Mouse (Mus musculus) kidney, embryonic 15.5 days (tissue): ENCODE measurements around the gene Mrpl4. TPM values are rescaled to one million over a fixed set of nuclear protein-coding genes. Genes with fewer than 3 reads are reported as not detected.

Source experiments
- ATAC-seq: fragments of 200-750 bp; cut with Nextera tagmentation; replicated peaks from 2 replicates; pipeline ENCODE4 v1.8.0; 2017; ENCODE audit warnings: moderate TSS enrichment; ENCODE audit not compliant: low FRiP score
- H3K27ac ChIP-seq: fragments of 300-500 bp; sonication (generic); 2 replicates; pipeline ENCODE4 v1.5.1; 2015; ENCODE audit warnings: mild to moderate bottlenecking, inconsistent platforms
- H3K27me3 ChIP-seq: fragments of 300-500 bp; sonication (generic); 2 replicates; pipeline ENCODE4 v1.6.1; 2015; ENCODE audit warnings: inconsistent platforms
- H3K36me3 ChIP-seq: fragments of 300-500 bp; sonication (generic); 2 replicates; pipeline ENCODE4 v1.6.1; 2015; ENCODE audit warnings: inconsistent platforms
- H3K4me1 ChIP-seq: fragments of 300-500 bp; sonication (generic); 2 replicates; pipeline ENCODE4 v1.6.1; 2015; ENCODE audit warnings: inconsistent platforms
- H3K4me2 ChIP-seq: fragments of 300-500 bp; sonication (generic); 2 replicates; pipeline ENCODE4 v1.6.1; 2015; ENCODE audit warnings: moderate library complexity, mild to moderate bottlenecking, inconsistent platforms
- H3K4me3 ChIP-seq: fragments of 300-500 bp; sonication (generic); replicated peaks from 2 replicates; pipeline ENCODE4 v1.5.1; 2015; ENCODE audit warnings: mild to moderate bottlenecking, inconsistent platforms
- H3K9ac ChIP-seq: fragments of 300-500 bp; sonication (generic); 2 replicates; pipeline ENCODE4 v1.6.1; 2015; ENCODE audit warnings: mild to moderate bottlenecking, inconsistent platforms
- H3K9me3 ChIP-seq: fragments of 300-500 bp; sonication (generic); replicated peaks from 2 replicates; pipeline ENCODE4 v1.6.1; 2016; ENCODE audit warnings: inconsistent platforms
- WGBS: fragments of 180-500 bp; shearing (Covaris S2); methylation state at CpG from one replicate; pipeline ENCODE4 v1.1.7; 2015; ENCODE audit warnings: mixed read lengths; 5-methylcytosine and 5-hydroxymethylcytosine counted together
- polyA plus RNA-seq: library from polyadenylated mRNA; unstranded; fragments of >200 nt; fragmentation: Nextera tagmentation; extraction: Ambion mirVana; gene quantifications from 2 replicates; pipeline ENCODE4 v1.2.1, GENCODE M21; 2015

The Mrpl4 gene
- polyA plus RNA-seq, 1 experiment from 2014 or later: 143 TPM

DNA sequence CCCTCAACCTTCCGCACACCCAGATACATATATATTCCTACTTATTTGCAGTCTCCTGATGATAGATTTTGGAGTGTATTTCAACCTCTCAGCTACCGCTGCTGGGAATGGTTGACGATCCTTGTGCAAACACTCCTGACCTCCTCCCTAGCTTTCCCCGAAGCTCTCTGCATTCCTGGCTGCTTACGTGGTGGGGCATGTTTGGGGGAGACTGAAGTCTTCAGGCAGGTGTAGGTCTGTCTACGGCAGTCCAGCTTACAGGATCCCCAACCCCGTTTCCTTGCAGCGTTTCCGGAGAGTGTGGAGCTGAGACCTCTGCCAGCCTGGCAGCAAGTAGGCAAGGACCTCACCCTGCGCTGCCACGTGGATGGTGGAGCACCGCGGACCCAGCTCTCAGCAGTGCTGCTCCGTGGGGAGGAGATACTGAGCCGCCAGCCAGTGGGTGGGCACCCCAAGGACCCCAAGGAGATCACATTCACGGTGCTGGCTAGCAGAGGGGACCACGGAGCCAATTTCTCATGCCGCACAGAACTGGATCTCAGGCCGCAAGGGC, 22.8 kb downstream of the Mrpl4 start:
- Histone ChIP-seq H3K9me3 (no peaks in the 10 kb centered on the region), H3K4me3 (no peak overlapping the region), H3K36me3 (no peaks in the 10 kb centered on the region), H3K9ac (no peak overlapping the region), H3K4me2 (no peak overlapping the region), H3K4me1 (peaks cover 14% of the 10 kb centered on the region), H3K27me3 (peaks cover 31% of the 10 kb centered on the region), H3K27ac (no peak overlapping the region)
- ATAC-seq: no peak
- 69% methylated on average over 19 of the region's 19 CpGs for WGBS

- Histone ChIP-seq H3K9me3 (no peaks in the 10 kb centered on the region), H3K4me3 (no peak overlapping the region)
These were observed 24.3 kb downstream of the Mrpl4 start for GRCm38 (mm10) chr9:21026849-21027248.

GRCm38 (mm10) chr9:21027774-21028290, 25.3 kb downstream of the Mrpl4 start:
- Histone ChIP-seq H3K9ac (no peak overlapping the region), H3K4me3 (no peak overlapping the region), H3K4me1 (peaks cover 39% of the 10 kb centered on the region), H3K27ac (no peak overlapping the region), H3K36me3 (no peaks in the 10 kb centered on the region), H3K4me2 (no peak overlapping the region), H3K27me3 (peaks cover 44% of the 10 kb centered on the region), H3K9me3 (no peaks in the 10 kb centered on the region)
- WGBS: 54% methylated on average over 8 of the region's 8 CpGs
- no peak for ATAC-seq

More at GRCm38 (mm10) chr9:21026849-21027248, 24.3 kb downstream of the Mrpl4 start:
- no peak overlapping the region for H3K27ac ChIP-seq
- no peak for ATAC-seq
- H3K36me3 ChIP-seq: no peaks in the 10 kb centered on the region
- no peak overlapping the region for H3K4me2 ChIP-seq
- peaks cover 29% of the 10 kb centered on the region for H3K4me1 ChIP-seq
- peaks cover 34% of the 10 kb centered on the region for H3K27me3 ChIP-seq
- WGBS: 80% methylated on average over 12 of the region's 12 CpGs
- H3K9ac ChIP-seq: no peak overlapping the region

GRCm38 (mm10) chr9:21028560-21029110, 26.1 kb downstream of the Mrpl4 start:
- peak overlapping the region; percentile 58; the same call in 1 of the 2 replicates for H3K4me3 ChIP-seq
- H3K36me3 ChIP-seq: no peaks in the 10 kb centered on the region
- no peaks in the 10 kb centered on the region for H3K9me3 ChIP-seq
- WGBS: 63% methylated on average over 6 of the region's 6 CpGs
- no peak overlapping the region for H3K9ac ChIP-seq
- ATAC-seq: no peak
- H3K4me1 ChIP-seq: peaks cover 47% of the 10 kb centered on the region
- H3K4me2 ChIP-seq: no peak overlapping the region
- peaks cover 52% of the 10 kb centered on the region for H3K27me3 ChIP-seq
- no peak overlapping the region for H3K27ac ChIP-seq

- H3K9me3 ChIP-seq: no peaks in the 10 kb centered on the region
- peak; percentile 34; the same call in 1 of the 2 replicates for ATAC-seq
- H3K27ac ChIP-seq: no peak within 1 kb of the TSS
- H3K4me1 ChIP-seq: peaks cover 50% of the 10 kb centered on the region
- H3K4me2 ChIP-seq: peak within 1 kb of the TSS; percentile 98
- H3K27me3 ChIP-seq: peaks cover 59% of the 10 kb centered on the region
- no peaks in the 10 kb centered on the region for H3K36me3 ChIP-seq
- WGBS: 3% methylated on average over 37 of the region's 37 CpGs
- peak within 1 kb of the TSS; percentile 46 for H3K9ac ChIP-seq
- H3K4me3 ChIP-seq: peak within 1 kb of the TSS; percentile 58
These were observed 26.9 kb downstream of the Mrpl4 start, which contains the start of gene Icam4 for GRCm38 (mm10) chr9:21029291-21030054. Icam4 (plus strand) TSS chr9:21029373.

GRCm38 (mm10) chr9:21030055-21030600, 27.6 kb downstream of the Mrpl4 start:
- Histone ChIP-seq H3K9ac (no peak overlapping the region), H3K9me3 (no peaks in the 10 kb centered on the region), H3K4me3 (peak overlapping the region; percentile 58), H3K27ac (no peak overlapping the region), H3K4me1 (peaks cover 57% of the 10 kb centered on the region), H3K36me3 (no peaks in the 10 kb centered on the region), H3K27me3 (peaks cover 66% of the 10 kb centered on the region), H3K4me2 (peak overlapping the region; percentile 98)
- ATAC-seq: no peak
- WGBS: 23% methylated on average over 22 of the region's 22 CpGs

DNA sequence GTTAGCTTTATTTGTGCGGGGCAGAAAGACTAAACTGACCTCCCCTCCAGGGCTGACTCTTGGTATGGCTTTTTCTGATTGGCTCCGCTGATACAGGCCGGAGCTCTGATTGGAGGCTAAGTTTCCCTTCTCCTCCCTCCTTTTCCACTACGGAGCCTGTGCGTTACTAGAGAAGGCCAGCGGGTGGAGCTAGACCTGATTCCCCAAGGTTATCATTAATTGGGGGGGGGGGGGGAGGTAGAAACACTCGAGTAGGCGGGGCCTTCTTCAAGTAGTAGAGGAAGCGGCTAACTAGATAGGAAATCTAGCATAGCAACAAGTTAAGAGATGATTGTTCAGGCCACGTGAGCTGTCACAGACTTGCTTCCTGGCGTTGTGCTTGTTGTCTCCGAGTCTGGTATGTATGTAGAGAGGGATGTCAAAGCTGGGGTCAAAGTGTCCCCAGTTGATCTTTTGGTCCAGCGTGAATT, 28.3 kb downstream of the Mrpl4 start:
- peak; percentile 61 for ATAC-seq
- Histone ChIP-seq H3K4me1 (peaks cover 62% of the 10 kb centered on the region), H3K9me3 (no peaks in the 10 kb centered on the region), H3K27me3 (peaks cover 73% of the 10 kb centered on the region), H3K4me3 (peak overlapping the region; percentile 58), H3K36me3 (no peaks in the 10 kb centered on the region), H3K4me2 (peak overlapping the region; percentile 98), H3K27ac (peak overlapping the region; percentile 41; the same call in 1 of the 2 replicates), H3K9ac (no peak overlapping the region; the same call in 1 of the 2 replicates)
- 0% methylated on average over 13 of the region's 13 CpGs for WGBS

DNA sequence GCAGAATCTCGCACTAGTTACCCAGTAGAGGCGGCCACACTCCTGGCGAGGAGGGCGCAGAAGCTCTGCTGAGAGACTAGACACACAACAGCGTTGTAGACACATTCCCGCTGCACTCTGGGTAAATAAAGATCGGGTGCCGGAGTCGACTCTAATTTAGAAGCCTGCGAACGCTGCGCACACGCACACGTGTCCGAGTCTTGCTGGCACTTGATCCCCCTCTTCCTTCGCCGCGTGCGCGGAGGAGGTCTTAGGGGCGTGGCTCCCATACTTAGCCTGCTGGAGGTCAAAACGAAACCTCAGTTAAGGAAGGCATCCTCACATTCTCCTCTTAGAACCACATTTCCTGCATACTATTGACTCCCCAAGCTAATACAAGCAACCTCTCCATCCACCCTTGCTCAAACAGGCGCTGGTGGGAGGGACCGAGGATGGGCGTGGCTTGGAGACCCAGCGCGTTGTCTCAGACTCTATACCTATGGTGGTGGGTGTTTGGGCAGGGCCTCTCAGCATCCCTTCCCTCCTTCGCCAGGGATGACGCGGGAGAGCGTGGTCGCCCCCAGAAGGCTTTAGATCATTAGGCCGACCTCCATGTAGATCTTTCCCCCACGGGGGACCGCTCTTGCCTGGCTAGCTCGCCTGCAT, 28.8 kb downstream of the Mrpl4 start:
- no peaks in the 10 kb centered on the region for H3K9me3 ChIP-seq
- peak overlapping the region; percentile 98 for H3K4me2 ChIP-seq
- under 1% methylated on average over 36 of the region's 36 CpGs for WGBS
- H3K4me1 ChIP-seq: peaks cover 68% of the 10 kb centered on the region
- H3K36me3 ChIP-seq: no peaks in the 10 kb centered on the region
- H3K27ac ChIP-seq: peak overlapping the region; percentile 41; the same call in 1 of the 2 replicates
- H3K4me3 ChIP-seq: peak overlapping the region; percentile 58
- H3K9ac ChIP-seq: no peak overlapping the region; the same call in 1 of the 2 replicates
- H3K27me3 ChIP-seq: peaks cover 78% of the 10 kb centered on the region
- peak; percentile 34 for ATAC-seq

GRCm38 (mm10) chr9:21031896-21032351, 29.4 kb downstream of the Mrpl4 start, which contains the start of gene Icam5:
Icam5 (plus strand) TSS chr9:21032073.
- Histone ChIP-seq H3K9ac (peak within 1 kb of the TSS; percentile 25), H3K36me3 (no peaks in the 10 kb centered on the region), H3K27ac (peak within 1 kb of the TSS; percentile 41; the same call in 1 of the 2 replicates), H3K4me2 (peak within 1 kb of the TSS; percentile 98), H3K27me3 (peaks cover 81% of the 10 kb centered on the region), H3K4me3 (peak within 1 kb of the TSS; percentile 58), H3K9me3 (no peaks in the 10 kb centered on the region), H3K4me1 (peaks cover 73% of the 10 kb centered on the region)
- 0 out of 2 replicates have a peak, but pooled peaks have one; percentile 0 for ATAC-seq
- whole genome bisulfite sequencing: under 1% methylated on average over 35 of the region's 35 CpGs

GRCm38 (mm10) chr9:21032491-21032890, 30.0 kb downstream of the Mrpl4 start:
- peaks cover 81% of the 10 kb centered on the region for H3K27me3 ChIP-seq
- ATAC-seq: no peak
- no peak overlapping the region for H3K27ac ChIP-seq
- H3K4me1 ChIP-seq: peaks cover 79% of the 10 kb centered on the region
- H3K9ac ChIP-seq: 0 out of 2 replicates have a peak overlapping the region, but pooled peaks have one; percentile 2
- H3K4me2 ChIP-seq: peak overlapping the region; percentile 98
- peak overlapping the region; percentile 58 for H3K4me3 ChIP-seq
- H3K9me3 ChIP-seq: no peaks in the 10 kb centered on the region
- 2% methylated on average over 7 of the region's 7 CpGs for WGBS
- H3K36me3 ChIP-seq: no peaks in the 10 kb centered on the region

- peak; percentile 74 for ATAC-seq
- H3K9me3 ChIP-seq: no peaks in the 10 kb centered on the region
- H3K9ac ChIP-seq: peak overlapping the region; percentile 25
- no peak overlapping the region for H3K27ac ChIP-seq
- peaks cover 85% of the 10 kb centered on the region for H3K4me1 ChIP-seq
- H3K4me3 ChIP-seq: peak overlapping the region; percentile 58
- H3K27me3 ChIP-seq: peaks cover 84% of the 10 kb centered on the region
- under 1% methylated on average over 34 of the region's 34 CpGs for WGBS
- H3K4me2 ChIP-seq: peak overlapping the region; percentile 98
- no peaks in the 10 kb centered on the region for H3K36me3 ChIP-seq
These were observed 30.6 kb downstream of the Mrpl4 start for GRCm38 (mm10) chr9:21033136-21033535.
